ENCODE assay signal across 8 mouse cellular contexts in the genomic region with DNA sequence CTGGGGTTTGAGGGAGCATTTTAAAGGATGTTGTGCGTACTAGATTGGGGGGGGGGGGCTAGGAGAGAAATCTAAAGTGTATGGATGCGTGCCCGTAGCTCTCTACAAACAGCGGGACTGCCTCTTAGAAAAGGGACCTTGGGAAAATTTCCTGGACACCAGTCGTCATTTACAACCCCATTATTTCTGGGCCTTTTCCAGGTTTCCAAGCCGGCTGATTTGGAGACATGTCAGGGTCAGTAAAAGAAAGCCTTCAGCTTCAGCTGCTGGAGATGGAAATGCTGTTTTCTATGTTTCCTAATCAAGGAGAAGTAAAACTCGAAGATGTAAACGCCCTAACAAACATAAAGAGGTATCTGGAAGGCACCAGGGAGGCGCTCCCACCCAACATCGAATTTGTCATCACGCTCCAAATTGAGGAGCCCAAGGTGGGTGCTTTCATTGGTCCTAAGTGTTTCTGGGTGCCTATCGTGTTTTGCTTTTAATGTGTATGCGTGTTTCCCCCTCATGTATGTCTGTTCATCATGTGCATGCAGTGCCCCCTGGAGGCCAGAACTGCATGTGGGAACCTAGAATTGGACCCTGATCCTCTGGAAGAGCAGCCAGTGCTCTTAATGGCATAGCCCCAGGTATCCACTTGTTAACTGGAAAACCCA. TPM values are rescaled to one million over a fixed set of nuclear protein-coding genes. Genes with fewer than 3 reads are reported as not detected.
DNase-seq lines count a peak whose midpoint lies in the region; ATAC-seq and TF ChIP-seq lines count a peak whose summit lies in the region.

No protein-coding gene starts in this region.

- ATAC-seq in forebrain, embryonic 15.5 days (replicated peaks): no peak; the same call in 1 of the 2 replicates
- ATAC-seq in neural tube, embryonic 14.5 days (ENCODE audit: low read depth): 0 out of 2 replicates have a peak, but pooled peaks have one; percentile 2

- peaks cover 16% of the 10 kb centered on the region for H3K36me3 ChIP-seq in forebrain, embryonic 15.5 days
- H3K36me3 ChIP-seq in neural tube, embryonic 14.5 days (ENCODE audit: control insufficient read depth, insufficient read depth, low read length): peaks cover 6% of the 10 kb centered on the region; the same call in 1 of the 2 replicates
- no peaks in the 10 kb centered on the region; the same call in 1 of the 2 replicates for H3K36me3 ChIP-seq in testis, adult 2 months (ENCODE audit: control insufficient read depth, insufficient read depth, low read length)

- WGBS in forebrain, embryonic 15.5 days: 5% methylated on average over 13 of the region's 13 CpGs
- WGBS in neural tube, embryonic 14.5 days: 7% methylated on average over 13 of the region's 13 CpGs

- peak overlapping the region; percentile 99 for H3K4me2 ChIP-seq in forebrain, embryonic 15.5 days (replicated peaks)
- H3K4me2 ChIP-seq in neural tube, embryonic 14.5 days (ENCODE audit: low read depth, low read length): peak overlapping the region; percentile 98

- H3K4me3 ChIP-seq in forebrain, embryonic 15.5 days: peak overlapping the region; percentile 96
- H3K4me3 ChIP-seq in neural tube, embryonic 14.5 days (ENCODE audit: low read depth, low read length): peak overlapping the region; percentile 60
- peak overlapping the region; percentile 95 for H3K4me3 ChIP-seq in testis, adult 2 months (ENCODE audit: control insufficient read depth, low read depth, low read length)

- no peak overlapping the region for H3K27ac ChIP-seq in forebrain, embryonic 15.5 days (replicated peaks)
- H3K27ac ChIP-seq in neural tube, embryonic 14.5 days (ENCODE audit: low read depth, low read length): no peak overlapping the region
- H3K27ac ChIP-seq in testis, adult 2 months (ENCODE audit: control insufficient read depth, insufficient read depth, low read depth, low read length): no peak overlapping the region; the same call in 1 of the 2 replicates

- peak; percentile 45; the same call in 1 of the 2 replicates for TF ChIP-seq CTCF in testis, adult 2 months (IDR thresholded peaks at IDR 0.05; ENCODE audit: control insufficient read depth, insufficient read depth, insufficient replicate concordance, low read depth, low read length)

- peak; percentile 85 for DNase-seq in ES-CJ7 (ENCODE audit: low read depth, low spot score)
- DNase-seq in c-Kit-positive CD71-positive TER-119-positive erythroid progenitor cells, embryonic 14.5 days (ENCODE audit: low spot score): peak; percentile 84
- DNase-seq in heart, postnatal 25 days (ENCODE audit: low spot score): peak; percentile 46
- peak; percentile 90 for DNase-seq in layer of hippocampus, adult 11-12 months (ENCODE audit: low spot score)
- DNase-seq in lung, adult 18-20 months: peak; percentile 82 to 84

- H3K4me1 ChIP-seq in forebrain, embryonic 15.5 days: peaks cover 19% of the 10 kb centered on the region
- peaks cover 8% of the 10 kb centered on the region for H3K4me1 ChIP-seq in neural tube, embryonic 14.5 days (ENCODE audit: control insufficient read depth, insufficient read depth, low read length)
- peaks cover 5% of the 10 kb centered on the region for H3K4me1 ChIP-seq in testis, adult 2 months (ENCODE audit: control insufficient read depth, insufficient read depth, low read length)

- H3K27me3 ChIP-seq in forebrain, embryonic 15.5 days: no peaks in the 10 kb centered on the region
- no peaks in the 10 kb centered on the region for H3K27me3 ChIP-seq in neural tube, embryonic 14.5 days (ENCODE audit: control insufficient read depth, insufficient read depth, low read length)
- H3K27me3 ChIP-seq in testis, adult 2 months (ENCODE audit: control insufficient read depth, insufficient read depth, low read length): no peaks in the 10 kb centered on the region

- H3K9me3 ChIP-seq in forebrain, embryonic 15.5 days: no peaks in the 10 kb centered on the region
- no peaks in the 10 kb centered on the region for H3K9me3 ChIP-seq in neural tube, embryonic 14.5 days (ENCODE audit: control insufficient read depth, low read length)

- peak overlapping the region; percentile 79 for H3K9ac ChIP-seq in forebrain, embryonic 15.5 days (replicated peaks)
- peak overlapping the region; percentile 63; the same call in 1 of the 2 replicates for H3K9ac ChIP-seq in neural tube, embryonic 14.5 days (replicated peaks; ENCODE audit: low read depth, low read length)

- TF ChIP-seq POLR2A in testis, adult 2 months (IDR thresholded peaks at IDR 0.05; ENCODE audit: control insufficient read depth, low read depth, low read length): no peak

- intact Hi-C loops in heart, postnatal 25 days (cut with DNase I): loop anchor here (2.0 kb wide), 1 partner anchor 106 kb away; a partner anchor contains a TSS

RNA-seq across cellular contexts. Expression of a gene that starts 1.0 kb away (rescaled TPM):
- polyA plus RNA-seq in forebrain, embryonic 15.5 days (2015; fragmentation: Nextera tagmentation; extraction: Ambion mirVana): 8.6 and 10.2 TPM in 2 replicates
- under 1 TPM; 0.39 to 0.59 TPM for total RNA-seq in heart, postnatal 25 days (2021)
- polyA plus RNA-seq in neural tube, embryonic 14.5 days (2014; fragmentation: Nextera tagmentation; extraction: Ambion mirVana): 27.1 and 37.9 TPM in 2 replicates
- 59.0 and 61.4 TPM in 2 replicates for polyA plus RNA-seq in testis, adult 2 months (2012; rRNA removed)

RNA-seq across cellular contexts. Expression of a gene that starts 1.1 kb away (rescaled TPM):
- polyA plus RNA-seq in forebrain, embryonic 15.5 days (2015; fragmentation: Nextera tagmentation; extraction: Ambion mirVana): 41.5 and 42.1 TPM in 2 replicates
- 1 to 10 TPM; 7.0 to 7.5 TPM for total RNA-seq in heart, postnatal 25 days (2021)
- polyA plus RNA-seq in neural tube, embryonic 14.5 days (2014; fragmentation: Nextera tagmentation; extraction: Ambion mirVana): 34.6 and 36.0 TPM in 2 replicates
- polyA plus RNA-seq in testis, adult 2 months (2012; rRNA removed): 5.2 and 6.2 TPM in 2 replicates
